Mouse (Mus musculus): Measurements from ENCODE around the gene Clic4. TPM values are rescaled to one million over a fixed set of nuclear protein-coding genes. Genes with fewer than 3 reads are reported as not detected.

Gene Clic4
- polyA plus RNA-seq, 1 experiment from 2014 or later = 49.2 TPM

DNA sequence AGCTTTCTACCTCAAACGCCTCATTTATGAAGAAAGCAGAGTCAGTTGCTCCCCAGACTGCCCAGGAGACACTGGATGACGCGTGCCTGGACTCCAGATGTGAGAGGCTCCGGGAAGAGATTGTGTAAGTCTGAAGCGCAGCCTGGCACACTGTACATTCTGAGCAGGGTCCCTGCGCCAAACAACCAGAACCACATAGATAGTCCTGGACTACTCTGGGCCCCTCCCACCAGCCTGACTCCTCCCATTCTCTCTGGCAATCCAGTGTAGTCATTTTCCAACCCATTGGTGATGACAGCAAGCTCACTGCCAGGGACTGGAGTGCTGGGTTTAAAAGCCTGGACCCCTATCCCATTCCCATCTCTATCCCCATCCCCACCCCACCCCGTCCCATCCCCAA lies 24.5 kb upstream of the Clic4 start:
- H3K4me1 ChIP-seq (ENCODE audit: control insufficient read depth, insufficient read depth, low read length) = no peaks in the 10 kb centered on the region
- ATAC-seq = no peak
- H3K9me3 ChIP-seq (replicated peaks; ENCODE audit: control insufficient read depth, low read length, poor library complexity, severe bottlenecking) = no peaks in the 10 kb centered on the region
- H3K4me3 ChIP-seq (ENCODE audit: low read depth, low read length) = no peak overlapping the region
- H3K27me3 ChIP-seq (ENCODE audit: control insufficient read depth, insufficient read depth, low read depth, low read length) = no peaks in the 10 kb centered on the region
- H3K27ac ChIP-seq (ENCODE audit: low read length) = no peak overlapping the region
- no peak overlapping the region for H3K9ac ChIP-seq (ENCODE audit: low read depth, low read length)
- 88% methylated on average over 7 of the region's 7 CpGs for WGBS
- no peaks in the 10 kb centered on the region for H3K36me3 ChIP-seq (ENCODE audit: control insufficient read depth, insufficient read depth, low read length)
- no peak overlapping the region for H3K4me2 ChIP-seq (ENCODE audit: low read length)

GRCm38 (mm10) chr4:135296565-135296964 lies 24.0 kb upstream of the Clic4 start:
- no peaks in the 10 kb centered on the region for H3K36me3 ChIP-seq (ENCODE audit: control insufficient read depth, insufficient read depth, low read length)
- H3K27ac ChIP-seq (ENCODE audit: low read length) = no peak overlapping the region
- no peak overlapping the region for H3K4me2 ChIP-seq (ENCODE audit: low read length)
- no peaks in the 10 kb centered on the region for H3K9me3 ChIP-seq (replicated peaks; ENCODE audit: control insufficient read depth, low read length, poor library complexity, severe bottlenecking)
- H3K4me1 ChIP-seq (ENCODE audit: control insufficient read depth, insufficient read depth, low read length) = no peaks in the 10 kb centered on the region
- H3K4me3 ChIP-seq (ENCODE audit: low read depth, low read length) = no peak overlapping the region
- no peaks in the 10 kb centered on the region for H3K27me3 ChIP-seq (ENCODE audit: control insufficient read depth, insufficient read depth, low read depth, low read length)
- ATAC-seq = no peak
- H3K9ac ChIP-seq (ENCODE audit: low read depth, low read length) = no peak overlapping the region

DNA sequence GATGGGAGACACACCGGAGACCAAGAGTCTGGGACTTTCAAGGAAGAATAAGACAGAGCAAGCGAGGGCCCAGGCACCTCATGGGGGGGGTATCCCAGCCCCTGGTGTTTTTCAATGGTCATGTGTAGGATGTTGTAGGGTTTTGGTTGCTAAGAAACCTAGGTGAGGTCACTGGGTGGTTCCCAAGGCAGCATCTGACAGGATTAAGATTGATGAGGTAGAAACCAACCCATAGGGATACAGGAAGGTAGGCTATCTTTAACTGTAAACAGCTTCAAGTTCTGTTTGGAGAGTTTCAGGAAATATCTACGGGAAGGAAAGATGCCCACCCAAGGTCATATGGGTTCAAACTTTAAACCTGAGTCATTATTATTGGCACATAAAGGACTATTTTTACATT lies 21.2 kb upstream of the Clic4 start:
- Histone ChIP-seq H3K36me3 (ENCODE audit: control insufficient read depth, insufficient read depth, low read length) (no peaks in the 10 kb centered on the region), H3K9me3 (replicated peaks; ENCODE audit: control insufficient read depth, low read length, poor library complexity, severe bottlenecking) (no peaks in the 10 kb centered on the region), H3K27me3 (ENCODE audit: control insufficient read depth, insufficient read depth, low read depth, low read length) (no peaks in the 10 kb centered on the region), H3K4me1 (ENCODE audit: control insufficient read depth, insufficient read depth, low read length) (no peaks in the 10 kb centered on the region), H3K9ac (ENCODE audit: low read depth, low read length) (no peak overlapping the region), H3K27ac (ENCODE audit: low read length) (no peak overlapping the region), H3K4me2 (ENCODE audit: low read length) (no peak overlapping the region), H3K4me3 (ENCODE audit: low read depth, low read length) (no peak overlapping the region)
- ATAC-seq = no peak
- WGBS = 92% methylated on average over 3 of the region's 3 CpGs

- Histone ChIP-seq H3K4me2 (ENCODE audit: low read length) (no peak overlapping the region), H3K36me3 (ENCODE audit: control insufficient read depth, insufficient read depth, low read length) (no peaks in the 10 kb centered on the region), H3K4me1 (ENCODE audit: control insufficient read depth, insufficient read depth, low read length) (no peaks in the 10 kb centered on the region), H3K9ac (ENCODE audit: low read depth, low read length) (no peak overlapping the region), H3K4me3 (ENCODE audit: low read depth, low read length) (no peak overlapping the region), H3K27ac (ENCODE audit: low read length) (no peak overlapping the region), H3K27me3 (ENCODE audit: control insufficient read depth, insufficient read depth, low read depth, low read length) (no peaks in the 10 kb centered on the region), H3K9me3 (replicated peaks; ENCODE audit: control insufficient read depth, low read length, poor library complexity, severe bottlenecking) (no peaks in the 10 kb centered on the region)
- no peak for ATAC-seq
- WGBS = 14% methylated on average over 12 of the region's 12 CpGs
Measured at GRCm38 (mm10) chr4:135292477-135293089, 20.0 kb upstream of the Clic4 start.

- Histone ChIP-seq H3K9ac (ENCODE audit: low read depth, low read length) (no peak overlapping the region), H3K36me3 (ENCODE audit: control insufficient read depth, insufficient read depth, low read length) (no peaks in the 10 kb centered on the region), H3K27me3 (ENCODE audit: control insufficient read depth, insufficient read depth, low read depth, low read length) (no peaks in the 10 kb centered on the region), H3K4me2 (ENCODE audit: low read length) (no peak overlapping the region), H3K27ac (ENCODE audit: low read length) (no peak overlapping the region), H3K4me3 (ENCODE audit: low read depth, low read length) (no peak overlapping the region), H3K9me3 (replicated peaks; ENCODE audit: control insufficient read depth, low read length, poor library complexity, severe bottlenecking) (no peaks in the 10 kb centered on the region), H3K4me1 (ENCODE audit: control insufficient read depth, insufficient read depth, low read length) (no peaks in the 10 kb centered on the region)
- 45% methylated on average over 6 of the region's 6 CpGs for WGBS
- ATAC-seq = no peak
Measured at GRCm38 (mm10) chr4:135291841-135292240, 19.2 kb upstream of the Clic4 start.

DNA sequence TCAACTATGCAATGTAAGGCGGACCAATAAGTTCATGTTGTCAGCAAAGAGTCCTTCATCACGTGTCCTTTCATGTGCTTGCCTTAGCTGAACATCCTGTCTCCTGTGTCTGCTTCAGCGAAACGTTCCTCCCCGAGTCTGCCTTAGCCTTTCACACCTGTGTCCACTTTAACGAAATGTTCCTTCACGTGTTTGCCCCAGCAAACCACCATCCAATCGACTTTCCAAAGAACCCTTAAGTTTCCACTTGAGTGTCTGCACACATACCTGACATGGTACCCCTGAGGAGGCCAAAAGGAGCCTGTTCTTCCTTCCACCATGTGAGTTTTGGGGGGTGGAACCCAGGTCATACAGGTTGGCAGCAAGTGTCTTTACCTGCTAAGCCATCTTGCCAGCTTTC lies 18.6 kb upstream of the Clic4 start:
- Histone ChIP-seq H3K9me3 (replicated peaks; ENCODE audit: control insufficient read depth, low read length, poor library complexity, severe bottlenecking) (no peaks in the 10 kb centered on the region), H3K27me3 (ENCODE audit: control insufficient read depth, insufficient read depth, low read depth, low read length) (no peaks in the 10 kb centered on the region), H3K9ac (ENCODE audit: low read depth, low read length) (no peak overlapping the region), H3K36me3 (ENCODE audit: control insufficient read depth, insufficient read depth, low read length) (no peaks in the 10 kb centered on the region), H3K4me3 (ENCODE audit: low read depth, low read length) (no peak overlapping the region), H3K4me2 (ENCODE audit: low read length) (no peak overlapping the region), H3K27ac (ENCODE audit: low read length) (no peak overlapping the region), H3K4me1 (ENCODE audit: control insufficient read depth, insufficient read depth, low read length) (no peaks in the 10 kb centered on the region)
- ATAC-seq = no peak
- 94% methylated on average over 8 of the region's 8 CpGs for WGBS

DNA sequence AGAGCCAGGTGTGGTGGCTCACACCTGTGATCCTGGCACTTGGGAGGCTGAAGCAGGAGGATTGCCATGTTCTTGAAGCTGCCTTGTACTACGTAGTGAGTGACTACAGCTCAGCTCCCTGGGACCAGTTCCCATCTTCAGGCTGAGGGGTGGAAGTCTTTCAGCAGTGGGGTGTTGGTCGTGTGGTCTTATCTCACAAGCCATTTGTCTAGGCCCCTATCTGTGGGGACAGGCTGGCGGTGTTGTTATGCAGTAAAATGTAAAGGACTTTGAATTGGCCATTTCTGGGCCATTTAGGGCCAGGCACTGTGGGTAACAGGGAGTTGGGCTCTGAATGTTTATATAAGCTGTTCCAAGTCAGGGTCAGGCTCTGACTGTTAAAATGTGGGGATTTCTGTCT lies 15.4 kb upstream of the Clic4 start:
- ATAC-seq = no peak
- Histone ChIP-seq H3K4me2 (ENCODE audit: low read length) (no peak overlapping the region), H3K9me3 (replicated peaks; ENCODE audit: control insufficient read depth, low read length, poor library complexity, severe bottlenecking) (no peaks in the 10 kb centered on the region), H3K4me1 (ENCODE audit: control insufficient read depth, insufficient read depth, low read length) (no peaks in the 10 kb centered on the region), H3K27me3 (ENCODE audit: control insufficient read depth, insufficient read depth, low read depth, low read length) (no peaks in the 10 kb centered on the region), H3K27ac (ENCODE audit: low read length) (no peak overlapping the region), H3K9ac (ENCODE audit: low read depth, low read length) (no peak overlapping the region), H3K36me3 (ENCODE audit: control insufficient read depth, insufficient read depth, low read length) (no peaks in the 10 kb centered on the region), H3K4me3 (ENCODE audit: low read depth, low read length) (no peak overlapping the region)
- WGBS = 73% methylated on average over 3 of the region's 3 CpGs

GRCm38 (mm10) chr4:135286833-135287395 lies 14.3 kb upstream of the Clic4 start:
- H3K9me3 ChIP-seq (replicated peaks; ENCODE audit: control insufficient read depth, low read length, poor library complexity, severe bottlenecking) = no peaks in the 10 kb centered on the region
- H3K27me3 ChIP-seq (ENCODE audit: control insufficient read depth, insufficient read depth, low read depth, low read length) = no peaks in the 10 kb centered on the region
- no peaks in the 10 kb centered on the region for H3K36me3 ChIP-seq (ENCODE audit: control insufficient read depth, insufficient read depth, low read length)
- no peak overlapping the region for H3K4me2 ChIP-seq (ENCODE audit: low read length)
- no peak overlapping the region for H3K4me3 ChIP-seq (ENCODE audit: low read depth, low read length)
- 12% methylated on average over 16 of the region's 16 CpGs for WGBS
- H3K27ac ChIP-seq (ENCODE audit: low read length) = no peak overlapping the region
- H3K9ac ChIP-seq (ENCODE audit: low read depth, low read length) = no peak overlapping the region
- no peak for ATAC-seq
- H3K4me1 ChIP-seq (ENCODE audit: control insufficient read depth, insufficient read depth, low read length) = no peaks in the 10 kb centered on the region

- ATAC-seq = no peak
- no peak overlapping the region for H3K4me3 ChIP-seq (ENCODE audit: low read depth, low read length)
- H3K4me2 ChIP-seq (ENCODE audit: low read length) = no peak overlapping the region
- H3K36me3 ChIP-seq (ENCODE audit: control insufficient read depth, insufficient read depth, low read length) = no peaks in the 10 kb centered on the region
- 71% methylated on average over 12 of the region's 12 CpGs for WGBS
- H3K27ac ChIP-seq (ENCODE audit: low read length) = no peak overlapping the region
- no peak overlapping the region for H3K9ac ChIP-seq (ENCODE audit: low read depth, low read length)
- no peaks in the 10 kb centered on the region for H3K27me3 ChIP-seq (ENCODE audit: control insufficient read depth, insufficient read depth, low read depth, low read length)
- H3K4me1 ChIP-seq (ENCODE audit: control insufficient read depth, insufficient read depth, low read length) = no peaks in the 10 kb centered on the region
- no peaks in the 10 kb centered on the region for H3K9me3 ChIP-seq (replicated peaks; ENCODE audit: control insufficient read depth, low read length, poor library complexity, severe bottlenecking)
Measured at GRCm38 (mm10) chr4:135286033-135286622, 13.5 kb upstream of the Clic4 start.
